Mouse (Mus musculus) liver, embryonic 14.5 days (tissue): ENCODE data around the gene Smg5. TPM values are rescaled to one million over a fixed set of nuclear protein-coding genes. Genes with fewer than 3 reads are reported as not detected.

ENCODE experiments used
- ATAC-seq: fragments of 200-750 bp; cut with Nextera tagmentation; 2 replicates; pipeline ENCODE4 v1.8.0; 2017; ENCODE audit warnings: moderate number of reproducible peaks, mild to moderate bottlenecking, moderate library complexity; ENCODE audit not compliant: insufficient read depth
- DNase-seq, 3 experiments: peaks; one replicate each; pipeline ENCODE4 v3.0.0-alpha.2; 2012 to 2013; ENCODE audit warnings: low read depth in 3 of 3, low spot score in 3 of 3
- H3K27ac ChIP-seq: fragments of 300-500 bp; sonication (generic); 2 replicates; pipeline ENCODE4 v1.5.1; 2014; ENCODE audit warnings: moderate library complexity, mild to moderate bottlenecking, control low read depth, inconsistent platforms
- H3K27me3 ChIP-seq: fragments of 300-500 bp; sonication (generic); 2 replicates; pipeline ENCODE4 v1.6.1; 2014; ENCODE audit warnings: mild to moderate bottlenecking, low read length, moderate library complexity; ENCODE audit not compliant: control insufficient read depth, insufficient read depth
- H3K36me3 ChIP-seq: fragments of 300-500 bp; sonication (generic); replicated peaks from 2 replicates; pipeline ENCODE4 v1.6.1; 2014; ENCODE audit warnings: low read depth; ENCODE audit not compliant: control insufficient read depth, insufficient read depth
- H3K4me1 ChIP-seq, 2 experiments: fragments of 200-500 bp in 1 of 2; fragments of 300-500 bp in 1 of 2; sonication (generic) in 1 of 2; replicated peaks; 2 replicates each; pipeline ENCODE4 v1.6.1; 2012 to 2014; ENCODE audit warnings: antibody characterized with exemption in 1 of 2, inconsistent platforms in 1 of 2, low read length in 1 of 2; ENCODE audit not compliant: control insufficient read depth in 2 of 2, insufficient read depth in 2 of 2
- H3K4me2 ChIP-seq: fragments of 300-500 bp; sonication (generic); 2 replicates; pipeline ENCODE4 v1.6.1; 2014; ENCODE audit warnings: low read depth, mild to moderate bottlenecking, control low read depth, moderate library complexity
- H3K4me3 ChIP-seq, 2 experiments: fragments of 200-500 bp in 1 of 2; fragments of 300-500 bp in 1 of 2; sonication (generic) in 1 of 2; 2 replicates each; pipeline ENCODE4 v1.5.1; 2012 to 2014; ENCODE audit warnings: low read depth in 2 of 2, low read length in 2 of 2, mild to moderate bottlenecking in 2 of 2, control low read depth in 1 of 2, inconsistent platforms in 1 of 2, moderate library complexity in 1 of 2; ENCODE audit not compliant: insufficient read depth in 1 of 2
- H3K9ac ChIP-seq: fragments of 300-500 bp; sonication (generic); replicated peaks from 2 replicates; pipeline ENCODE4 v1.6.1; 2014; ENCODE audit warnings: mild to moderate bottlenecking, control low read depth, moderate library complexity
- H3K9me3 ChIP-seq: fragments of 300-500 bp; sonication (generic); 2 replicates; pipeline ENCODE4 v1.6.1; 2016; ENCODE audit warnings: low read length, mixed read lengths; ENCODE audit not compliant: control insufficient read depth
- CTCF ChIP-seq: IDR thresholded peaks from 2 replicates; pipeline ENCODE4 v1.5.1; 2016; ENCODE audit warnings: antibody characterized with exemption, low read depth, control low read depth
- EP300 ChIP-seq: IDR thresholded peaks from 2 replicates; pipeline ENCODE4 v1.6.1; 2016; ENCODE audit warnings: antibody characterized with exemption, low read depth
- WGBS: fragments of 180-500 bp; shearing (Covaris S2); extraction: QIAGEN DNeasy Blood & Tissue Kit; methylation state at CpG from one replicate; pipeline ENCODE4 v1.1.7; 2014; ENCODE audit not compliant: insufficient replicate concordance; 5-methylcytosine and 5-hydroxymethylcytosine counted together
- polyA plus RNA-seq, 2 experiments: library from polyadenylated mRNA; depleted of rRNA in 1 of 2; stranded (reverse) in 1 of 2; unstranded in 1 of 2; fragments of >200 nt; fragmentation: Nextera tagmentation in 1 of 2; extraction: Ambion mirVana in 1 of 2; gene quantifications; 2 replicates each; pipeline versions ENCODE4 v1.2.1 to v1.2.3; 2012 to 2014

The Smg5 gene
- polyA plus RNA-seq, 2 experiments, result 18.8 to 33.6 TPM

- Histone ChIP-seq H3K27ac (no peak overlapping the region), H3K36me3 (peaks cover 97% of the 10 kb centered on the region), H3K4me1 (no peaks in the 10 kb centered on the region), H3K9ac (no peak overlapping the region), H3K27me3 (no peaks in the 10 kb centered on the region), H3K9me3 (no peaks in the 10 kb centered on the region), H3K4me2 (no peak overlapping the region), H3K4me3 (no peak overlapping the region)
- WGBS, result 91% methylated on average over 8 of the region's 8 CpGs
- ATAC-seq, result no peak
- no peak for DNase-seq
- peak; percentile 40 for TF ChIP-seq CTCF
- no peak for TF ChIP-seq EP300
Measured at GRCm38 (mm10) chr3:88354396-88355165, 18.5 kb downstream of the Smg5 start.

- Histone ChIP-seq H3K27ac (no peak overlapping the region), H3K4me2 (no peak overlapping the region), H3K9me3 (no peaks in the 10 kb centered on the region), H3K4me3 (no peak overlapping the region), H3K4me1 (peaks cover 25 to 31% of the 10 kb centered on the region in 2 experiments), H3K36me3 (peaks cover 77% of the 10 kb centered on the region), H3K27me3 (no peaks in the 10 kb centered on the region), H3K9ac (no peak overlapping the region)
- TF ChIP-seq EP300 (no peak), CTCF (no peak)
- DNase-seq (no peak), ATAC-seq (no peak)
- 75% methylated on average over 5 of the region's 5 CpGs for WGBS
Measured at GRCm38 (mm10) chr3:88359584-88359983, 23.5 kb downstream of the Smg5 start.

- peaks cover 29 to 35% of the 10 kb centered on the region in 2 experiments for H3K4me1 ChIP-seq
- H3K36me3 ChIP-seq, result peaks cover 73% of the 10 kb centered on the region
- H3K9ac ChIP-seq, result no peak overlapping the region
Measured at GRCm38 (mm10) chr3:88359989-88360388, 23.9 kb downstream of the Smg5 start.

GRCm38 (mm10) chr3:88361096-88361495 lies 25.0 kb downstream of the Smg5 start:
- Histone ChIP-seq H3K9me3 (no peaks in the 10 kb centered on the region), H3K4me3 (no peak overlapping the region), H3K27ac (no peak overlapping the region), H3K27me3 (peaks cover 14% of the 10 kb centered on the region), H3K9ac (no peak overlapping the region), H3K4me2 (no peak overlapping the region), H3K36me3 (peaks cover 62% of the 10 kb centered on the region), H3K4me1 (peaks cover 32 to 37% of the 10 kb centered on the region in 2 experiments)
- DNase-seq, result no peak
- WGBS, result 53% methylated on average over 6 of the region's 6 CpGs
- TF ChIP-seq EP300, result no peak
- TF ChIP-seq CTCF, result no peak
- ATAC-seq, result no peak

More at GRCm38 (mm10) chr3:88359989-88360388, 23.9 kb downstream of the Smg5 start:
- no peak for ATAC-seq
- Histone ChIP-seq H3K4me2 (no peak overlapping the region), H3K27ac (no peak overlapping the region), H3K27me3 (peaks cover 2% of the 10 kb centered on the region), H3K9me3 (no peaks in the 10 kb centered on the region), H3K4me3 (no peak overlapping the region)
- WGBS, result 81% methylated on average over 3 of the region's 3 CpGs
- no peak for TF ChIP-seq EP300
- TF ChIP-seq CTCF, result no peak
- no peak for DNase-seq

GRCm38 (mm10) chr3:88361612-88362313 lies 25.7 kb downstream of the Smg5 start:
- H3K9me3 ChIP-seq, result no peaks in the 10 kb centered on the region
- H3K4me2 ChIP-seq, result no peak overlapping the region
- ATAC-seq, result no peak
- H3K9ac ChIP-seq, result no peak overlapping the region; the same call in 1 of the 2 replicates
- H3K27me3 ChIP-seq, result peaks cover 17% of the 10 kb centered on the region
- DNase-seq, result no peak
- peaks cover 32 to 37% of the 10 kb centered on the region in 2 experiments for H3K4me1 ChIP-seq
- peak overlapping the region; percentile 80 for H3K27ac ChIP-seq
- peaks cover 55% of the 10 kb centered on the region for H3K36me3 ChIP-seq
- no peak for TF ChIP-seq EP300
- TF ChIP-seq CTCF, result no peak
- no peak overlapping the region for H3K4me3 ChIP-seq
- WGBS, result 85% methylated on average over 2 of the region's 2 CpGs
